Mouse (Mus musculus) skeletal muscle tissue, adult 2 months (tissue): ENCODE measurements at regions not wholly inside any gene's neighbourhood (a gene's known extent, or its start where the extent isn't known, plus 50 kb on each side); places are given as distances from the start of the nearest gene placed in this dataset.
A peak's percentile ranks its signal among the peaks of the same experiment; 100 is the strongest.

Experiments used
- DNase-seq: peaks from one replicate; pipeline ENCODE4 v3.0.0-alpha.2; 2012; ENCODE audit warnings: low read depth, low spot score

GRCm38 (mm10) chr12:12643247-12643963 is 298.3 kb downstream of the Mycn start:
- no peak for DNase-seq

GRCm38 (mm10) chr12:12635308-12635707 is 306.4 kb downstream of the Mycn start:
- no peak for DNase-seq

- no peak for DNase-seq
Observed at GRCm38 (mm10) chr12:12627597-12627996, 314.1 kb downstream of the Mycn start.

- no peak for DNase-seq
Observed at GRCm38 (mm10) chr12:12625788-12626187, 315.9 kb downstream of the Mycn start.

GRCm38 (mm10) chr12:12622712-12623292 is 318.9 kb downstream of the Mycn start:
- peak; percentile 71 for DNase-seq

- no peak for DNase-seq
Observed at GRCm38 (mm10) chr12:12621506-12621905, 320.2 kb downstream of the Mycn start.

- DNase-seq = no peak
Observed at GRCm38 (mm10) chr12:12620316-12620715, 321.4 kb downstream of the Mycn start.

- no peak for DNase-seq
Observed at GRCm38 (mm10) chr12:12619431-12619830, 322.3 kb downstream of the Mycn start.

GRCm38 (mm10) chr12:12612520-12612919 is 329.2 kb downstream of the Mycn start:
- DNase-seq = no peak

GRCm38 (mm10) chr12:12610861-12611260 is 330.9 kb downstream of the Mycn start:
- no peak for DNase-seq

GRCm38 (mm10) chr12:12607995-12608394 is 333.7 kb downstream of the Mycn start:
- no peak for DNase-seq

- no peak for DNase-seq
Observed at GRCm38 (mm10) chr12:12606911-12607310, 334.8 kb downstream of the Mycn start.

- DNase-seq = no peak
Observed at GRCm38 (mm10) chr12:12605495-12605894, 336.2 kb downstream of the Mycn start.

GRCm38 (mm10) chr12:12601362-12601761 is 339.4 kb downstream of the Fam49a start:
- no peak for DNase-seq

GRCm38 (mm10) chr12:12595399-12595798 is 333.5 kb downstream of the Fam49a start:
- DNase-seq = no peak

GRCm38 (mm10) chr12:12594567-12594966 is 332.6 kb downstream of the Fam49a start:
- no peak for DNase-seq

- no peak for DNase-seq
Observed at GRCm38 (mm10) chr12:12593343-12593742, 331.4 kb downstream of the Fam49a start.

GRCm38 (mm10) chr12:12590753-12591291 is 328.9 kb downstream of the Fam49a start:
- DNase-seq = no peak

- no peak for DNase-seq
Observed at GRCm38 (mm10) chr12:12588771-12589370, 326.9 kb downstream of the Fam49a start.

GRCm38 (mm10) chr12:12586436-12586835 is 324.5 kb downstream of the Fam49a start:
- no peak for DNase-seq

GRCm38 (mm10) chr12:12581271-12582186 is 319.6 kb downstream of the Fam49a start:
- DNase-seq = no peak

- peak; percentile 5 for DNase-seq
Observed at GRCm38 (mm10) chr12:12580763-12581178, 318.8 kb downstream of the Fam49a start.
